Mouse (Mus musculus): Measurements from ENCODE around the gene Nfkbia.

- TF ChIP-seq HCFC1 (IDR thresholded peaks at IDR 0.05; ENCODE audit: low read depth, low read length) (0 out of 2 replicates have a peak, but pooled peaks have one; percentile 25), ZKSCAN1 (IDR thresholded peaks at IDR 0.05; ENCODE audit: low read depth, low read length) (no peak), POLR2AphosphoS2 (IDR thresholded peaks at IDR 0.05; ENCODE audit: low read length) (no peak), MEF2A (IDR thresholded peaks at IDR 0.05; ENCODE audit: extremely low read depth, insufficient replicate concordance, low read depth, low read length, poor library complexity, severe bottlenecking) (no peak), ZC3H11A (IDR thresholded peaks at IDR 0.05; ENCODE audit: low read depth, low read length) (peak; percentile 98), E2F4 (IDR thresholded peaks at IDR 0.05; ENCODE audit: borderline replicate concordance, low read depth, low read length) (no peak), CTCF (IDR thresholded peaks at IDR 0.05 in 2 of 3, conservative IDR thresholded peaks at IDR 0.05 in 1 of 3; ENCODE audit: control insufficient read depth in 1 of 3, insufficient read depth in 1 of 3, low read depth in 2 of 3, low read length in 3 of 3, poor library complexity in 1 of 3, severe bottlenecking in 1 of 3) (peak in 2 of 3 experiments; percentile 96), POLR2A (IDR thresholded peaks at IDR 0.05; ENCODE audit: control insufficient read depth in 1 of 2, insufficient read depth in 1 of 2, low read depth in 1 of 2, low read length in 2 of 2, poor library complexity in 1 of 2) (no peak), EP300 (IDR thresholded peaks at IDR 0.05; ENCODE audit: low read depth in 1 of 2, low read length in 2 of 2) (no peak), RAD21 (IDR thresholded peaks at IDR 0.05; ENCODE audit: low read depth, low read length) (peak; percentile 99), TAL1 (IDR thresholded peaks at IDR 0.05; ENCODE audit: low read length) (no peak)
Observed at GRCm38 (mm10) chr12:55499031-55499430, 6.6 kb upstream of the Nfkbia start.
